Mouse (Mus musculus): Measurements from ENCODE around the gene Kif24. TPM values are rescaled to one million over a fixed set of nuclear protein-coding genes. Genes with fewer than 3 reads are reported as not detected.

Kif24 gene
- total RNA-seq, 2 experiments from 2014 or later = 0.21 to 0.32 TPM

GRCm38 (mm10) chr4:41349199-41349591 is 115.5 kb downstream of the Kif24 start:
- DNase-seq (ENCODE audit: low spot score) = no peak

DNA sequence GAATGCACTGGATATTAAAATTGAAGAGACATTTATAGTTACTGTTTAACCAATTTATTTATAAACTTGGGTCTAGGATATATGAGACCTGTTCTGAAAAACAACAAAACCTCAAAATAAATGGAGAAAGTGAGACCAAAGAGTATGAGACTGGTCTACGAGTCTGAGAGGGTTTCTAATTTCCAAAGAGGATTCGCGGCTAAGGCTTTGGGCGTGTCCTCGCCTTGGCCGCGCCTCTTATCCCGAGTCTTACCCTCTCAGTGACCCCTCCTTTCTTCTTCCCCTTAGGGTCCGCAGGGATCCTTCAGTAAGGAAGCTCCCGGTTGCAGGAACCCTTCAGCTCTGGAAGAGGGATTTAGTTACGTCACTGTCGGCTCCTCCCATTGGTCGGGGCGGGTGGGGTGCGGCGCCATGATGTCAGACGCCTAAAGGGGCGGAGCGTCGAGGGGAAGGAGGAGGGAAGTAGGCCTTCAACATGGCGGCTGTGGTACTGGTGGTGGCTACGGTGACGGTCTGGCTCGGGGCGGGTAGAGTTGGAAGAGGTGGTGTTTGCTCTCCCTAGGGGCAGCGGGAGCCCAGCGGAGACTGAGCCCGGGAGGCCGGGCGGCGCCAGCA is 116.0 kb downstream of the Kif24 start, which contains the start of gene Ubap1:
TSS of gene Ubap1 (plus strand) at position 413 of the 615 bp plus-strand sequence.
- peak; percentile 95 for DNase-seq (ENCODE audit: low spot score)

DNA sequence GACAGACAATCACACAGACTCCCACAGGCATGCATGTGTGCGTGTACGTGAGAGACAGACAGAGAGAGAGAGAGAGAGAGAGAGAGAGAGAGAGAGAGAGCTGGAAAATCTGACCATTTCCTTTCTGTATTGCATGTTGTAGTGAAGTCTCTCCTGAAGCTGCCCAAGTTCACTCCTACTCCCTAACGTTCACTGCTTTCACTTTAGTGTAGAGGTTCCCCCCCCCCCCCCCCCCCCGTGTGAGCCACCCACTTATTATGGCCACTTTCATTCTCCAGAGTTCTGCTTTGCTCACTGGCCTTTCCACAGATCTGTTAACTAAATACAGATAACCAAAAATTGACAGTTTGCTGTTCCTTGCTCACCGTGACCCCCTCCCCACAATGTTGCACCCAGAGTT is 116.8 kb downstream of the Kif24 start:
- no peak for DNase-seq (ENCODE audit: low spot score)

- peak; percentile 24 for DNase-seq (ENCODE audit: low spot score)
These were observed 118.7 kb downstream of the Kif24 start for GRCm38 (mm10) chr4:41346011-41346410.

- DNase-seq (ENCODE audit: low spot score) = no peak
These were observed 123.7 kb downstream of the Kif24 start for GRCm38 (mm10) chr4:41340912-41341550.

Other genes starting within 250 kb of the Kif24 start
- gene Ubap2, start 189.7 kb downstream of the Kif24 start, total RNA-seq (2021) = 10 to 100 TPM; 87.1 to 89.5 TPM
- 10 to 100 TPM; 27.0 to 27.1 TPM for gene Dcaf12, start 150.0 kb downstream of the Kif24 start, total RNA-seq (2021)
- 10 to 100 TPM; 38.5 to 41.8 TPM for gene Ubap1, start 115.9 kb downstream of the Kif24 start, total RNA-seq (2021)
- gene Nudt2, start 264 bp upstream of the Kif24 start, total RNA-seq (2021) = 10 to 100 TPM; 26.5 to 28.8 TPM
- gene AI464131, start 38.2 kb upstream of the Kif24 start, total RNA-seq (2021) = 10 to 100 TPM; 57.2 to 76.3 TPM
- gene 1110017D15Rik, start 52.4 kb upstream of the Kif24 start, total RNA-seq (2021) = not detected
- gene Fam219a, start 104.7 kb upstream of the Kif24 start, total RNA-seq (2021) = 10 to 100 TPM; 21.5 to 21.9 TPM
- gene Dnaic1, start 104.9 kb upstream of the Kif24 start, total RNA-seq (2021) = under 1 TPM; 0.55 to 0.73 TPM
- 10 to 100 TPM in 1 of 2 experiments, 1 to 10 TPM in 1; 8.6 to 15.3 TPM for gene Enho, start 175.4 kb upstream of the Kif24 start, total RNA-seq (2021)
- gene Cntfr, start 232.2 kb upstream of the Kif24 start, total RNA-seq (2021) = 10 to 100 TPM; 14.4 to 47.1 TPM
- 10 to 100 TPM; 44.7 to 53.1 TPM for gene Il11ra1, start 235.1 kb upstream of the Kif24 start, total RNA-seq (2021)
- gene Rpp25l, start 248.6 kb upstream of the Kif24 start, total RNA-seq (2021) = 10 to 100 TPM; 46.9 to 48.3 TPM

Measured in gastrocnemius, adult 18-20 months (tissue).